Mouse (Mus musculus): ENCODE measurements around the gene Gm20219.

GRCm38 (mm10) chr17:56502526-56502925 is 51.7 kb downstream of the Gm20219 start:
- no peak for TF ChIP-seq TAL1 (IDR thresholded peaks at IDR 0.05; ENCODE audit: low read length)
- no peak for TF ChIP-seq GATA1 (IDR thresholded peaks at IDR 0.05; ENCODE audit: low read length)

Data from erythroblast, embryonic 14.5 days (primary cell).